Mouse (Mus musculus) limb, embryonic 10.5 days (tissue): ENCODE data around the gene Eme1. TPM values are rescaled to one million over a fixed set of nuclear protein-coding genes. Genes with fewer than 3 reads are reported as not detected.

Experiments used
- DNase-seq: peaks from one replicate; pipeline ENCODE4 v3.0.0-alpha.2; 2017; ENCODE audit warnings: low spot score
- H3K27ac ChIP-seq: fragments of 300-500 bp; sonication (generic); 2 replicates; pipeline ENCODE4 v1.5.1; 2016; ENCODE audit warnings: mild to moderate bottlenecking
- H3K27me3 ChIP-seq: fragments of 300-500 bp; sonication (generic); 2 replicates; pipeline ENCODE4 v1.6.1; 2016; ENCODE audit warnings: low read depth, mild to moderate bottlenecking; ENCODE audit not compliant: poor library complexity, severe bottlenecking
- H3K36me3 ChIP-seq: fragments of 300-500 bp; sonication (generic); 2 replicates; pipeline ENCODE4 v1.6.1; 2016; ENCODE audit warnings: mild to moderate bottlenecking, moderate library complexity
- H3K4me1 ChIP-seq: fragments of 300-500 bp; sonication (generic); 2 replicates; pipeline ENCODE4 v1.6.1; 2016
- H3K4me3 ChIP-seq: fragments of 300-500 bp; sonication (generic); 2 replicates; pipeline ENCODE4 v1.5.1; 2016; ENCODE audit warnings: mild to moderate bottlenecking, moderate library complexity
- H3K9me3 ChIP-seq: fragments of 300-500 bp; sonication (generic); replicated peaks from 2 replicates; pipeline ENCODE4 v1.6.1; 2016; ENCODE audit warnings: mild to moderate bottlenecking
- WGBS: fragments of 180-500 bp; shearing (Covaris S2); methylation state at CpG from one replicate; pipeline ENCODE4 v1.1.7; 2016; 5-methylcytosine and 5-hydroxymethylcytosine counted together
- polyA plus RNA-seq: library from polyadenylated mRNA; unstranded; fragments of >200 nt; fragmentation: Nextera tagmentation; extraction: Ambion mirVana; gene quantifications from 2 replicates; pipeline ENCODE4 v1.2.1, GENCODE M21; 2016

The Eme1 gene
- polyA plus RNA-seq, 1 experiment from 2014 or later = 62.2 TPM

DNA sequence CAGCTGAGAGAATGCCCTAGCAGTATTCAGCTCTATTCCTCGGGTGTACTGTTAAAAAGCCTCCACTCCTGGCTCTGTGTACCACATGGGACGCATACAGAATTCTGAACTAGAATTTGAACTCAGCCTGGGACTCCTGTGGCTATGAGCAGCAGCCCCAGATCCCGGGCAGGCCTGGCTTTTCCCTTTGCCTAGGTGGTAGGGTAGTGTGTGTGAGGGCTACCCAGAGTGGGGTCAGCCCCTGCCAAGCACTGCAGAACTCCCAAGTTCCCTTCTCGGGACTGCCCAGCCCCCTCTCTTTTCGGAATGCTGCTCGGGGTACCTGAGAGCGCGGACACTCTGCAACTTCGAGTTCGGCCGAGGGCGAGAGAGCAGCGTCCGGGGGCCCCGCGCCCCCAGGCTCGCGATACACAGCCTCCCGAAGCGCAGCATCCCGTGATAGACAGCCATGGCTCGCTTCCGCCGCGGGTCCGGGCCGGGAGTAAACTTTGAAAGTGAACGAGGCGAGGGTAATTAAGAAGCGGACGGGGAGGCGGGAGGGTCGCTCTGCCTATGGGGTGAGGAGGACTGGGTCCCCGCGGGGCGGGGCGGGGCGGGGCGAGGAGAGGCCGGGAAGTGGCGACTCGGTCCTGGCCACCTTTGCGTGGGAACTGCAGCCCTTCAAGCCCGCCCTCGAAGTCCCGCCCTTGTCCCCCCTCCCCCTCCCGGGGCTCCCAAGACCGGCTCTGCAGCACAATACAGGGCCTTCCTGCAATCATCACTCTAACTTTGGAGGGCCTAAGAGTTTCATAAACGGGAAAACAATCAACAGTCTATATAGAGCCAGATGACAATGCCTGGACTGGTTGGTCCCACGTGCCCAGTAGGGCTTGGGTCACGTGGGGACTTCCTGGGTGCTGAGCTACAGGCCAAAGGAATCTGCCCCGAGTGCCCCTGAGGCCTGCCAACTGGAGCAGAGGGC lies 52.2 kb downstream of the Eme1 start, which contains the start of gene Acsf2:
Acsf2 (minus strand) TSS at position 551 of the 961 bp plus-strand sequence.
- peak within 1 kb of the TSS; percentile 89 for H3K27ac ChIP-seq
- H3K4me3 ChIP-seq = peak within 1 kb of the TSS; percentile 64
- H3K36me3 ChIP-seq = peaks cover 11% of the 10 kb centered on the region
- H3K27me3 ChIP-seq = no peaks in the 10 kb centered on the region
- peak; percentile 94 for DNase-seq
- no peaks in the 10 kb centered on the region for H3K9me3 ChIP-seq
- 2% methylated on average over 52 of the region's 52 CpGs for WGBS
- H3K4me1 ChIP-seq = peaks cover 27% of the 10 kb centered on the region

GRCm38 (mm10) chr11:94600447-94600846 lies 53.3 kb downstream of the Eme1 start:
- H3K9me3 ChIP-seq = no peaks in the 10 kb centered on the region
- H3K36me3 ChIP-seq = peaks cover 20% of the 10 kb centered on the region
- peaks cover 27% of the 10 kb centered on the region for H3K4me1 ChIP-seq
- WGBS = 92% methylated on average over 7 of the region's 7 CpGs
- DNase-seq = no peak
- H3K4me3 ChIP-seq = peak overlapping the region; percentile 64
- no peaks in the 10 kb centered on the region for H3K27me3 ChIP-seq
- peak overlapping the region; percentile 89; the same call in 1 of the 2 replicates for H3K27ac ChIP-seq

DNA sequence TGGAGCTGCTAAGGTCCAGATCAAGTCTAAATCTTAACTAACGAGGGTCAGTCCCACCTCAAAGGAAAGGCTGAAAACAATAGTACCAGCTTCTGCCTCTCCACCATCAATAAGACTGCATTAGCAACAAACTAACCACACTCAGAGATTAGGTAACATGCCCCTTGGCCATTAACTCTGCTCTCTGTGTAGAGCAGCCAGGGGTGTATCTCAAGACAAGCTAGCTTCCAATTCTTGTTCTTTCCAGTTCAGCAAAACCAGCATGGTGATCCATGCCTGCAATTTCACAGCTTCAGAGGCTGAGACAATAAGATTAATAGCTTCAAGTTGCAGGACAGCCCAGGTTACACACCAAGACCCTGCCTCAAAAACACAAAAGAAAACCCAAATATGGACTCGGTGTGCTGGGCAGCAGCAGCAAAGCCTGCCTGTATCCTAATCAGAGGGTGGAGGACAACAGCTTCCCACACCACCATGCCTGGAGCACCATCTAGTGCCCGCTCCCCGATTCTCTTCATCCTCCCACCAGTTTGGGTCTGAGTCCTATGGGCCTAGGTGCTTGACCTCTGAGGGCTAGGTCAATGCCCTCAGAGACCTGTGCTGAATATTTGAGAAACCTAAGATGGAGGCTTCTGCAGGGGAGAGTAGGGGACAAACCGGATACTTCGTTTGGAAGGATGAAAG lies 55.2 kb downstream of the Eme1 start:
- 78% methylated on average over 6 of the region's 6 CpGs for WGBS
- H3K27ac ChIP-seq = 0 out of 2 replicates have a peak overlapping the region, but pooled peaks have one; percentile 10

DNA sequence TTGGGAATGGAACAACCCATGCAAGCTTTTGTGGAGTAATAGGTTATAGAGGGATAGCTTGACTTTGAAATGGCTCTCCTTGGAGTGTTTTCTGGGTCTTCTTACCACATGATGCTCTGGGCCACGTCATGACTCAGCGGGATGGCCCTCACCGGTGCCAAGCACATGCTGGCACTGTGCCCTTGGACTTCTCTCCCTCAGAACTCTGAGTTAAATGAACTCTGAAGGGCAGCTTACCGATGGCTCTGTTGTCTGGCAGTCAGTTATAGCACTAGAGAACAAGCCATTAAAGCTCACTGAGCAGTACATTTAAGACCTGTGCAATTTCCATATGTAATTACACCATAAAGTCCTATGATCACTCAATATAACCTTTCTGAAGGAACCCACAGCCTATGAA lies 56.4 kb downstream of the Eme1 start:
- Histone ChIP-seq H3K9me3 (no peaks in the 10 kb centered on the region), H3K36me3 (peaks cover 36% of the 10 kb centered on the region), H3K27me3 (no peaks in the 10 kb centered on the region), H3K4me3 (no peak overlapping the region), H3K27ac (no peak overlapping the region), H3K4me1 (peaks cover 24% of the 10 kb centered on the region)
- DNase-seq = no peak
- 94% methylated on average over 4 of the region's 4 CpGs for WGBS

More for the DNA sequence above, 55.2 kb downstream of the Eme1 start:
- Histone ChIP-seq H3K36me3 (peaks cover 34% of the 10 kb centered on the region), H3K27me3 (no peaks in the 10 kb centered on the region), H3K4me1 (peaks cover 27% of the 10 kb centered on the region), H3K4me3 (no peak overlapping the region), H3K9me3 (no peaks in the 10 kb centered on the region)
- no peak for DNase-seq

- H3K27me3 ChIP-seq = no peaks in the 10 kb centered on the region
- H3K9me3 ChIP-seq = no peaks in the 10 kb centered on the region
- WGBS = 72% methylated on average over 7 of the region's 7 CpGs
- H3K4me3 ChIP-seq = no peak overlapping the region
- H3K27ac ChIP-seq = no peak overlapping the region
- no peak for DNase-seq
- H3K4me1 ChIP-seq = peaks cover 19% of the 10 kb centered on the region
- H3K36me3 ChIP-seq = peaks cover 43% of the 10 kb centered on the region
Observed at GRCm38 (mm10) chr11:94596311-94596852, 57.4 kb downstream of the Eme1 start.

Other genes with a start within 250 kb of the Eme1 start
- 12.7 and 21.4 TPM in 2 replicates for gene Cacna1g, start 179.8 kb downstream of the Eme1 start, polyA plus RNA-seq
- gene Spata20, start 167.8 kb downstream of the Eme1 start, polyA plus RNA-seq = 0.05 TPM in 1 of 2 replicates, not detected in the other
- gene Epn3, start 154.0 kb downstream of the Eme1 start, polyA plus RNA-seq = 3.0 and 3.6 TPM in 2 replicates
- 2.7 and 5.0 TPM in 2 replicates for gene Mycbpap, start 132.2 kb downstream of the Eme1 start, polyA plus RNA-seq
- gene Rsad1, start 104.7 kb downstream of the Eme1 start, polyA plus RNA-seq = 3.0 and 4.5 TPM in 2 replicates
- gene Chad, start 88.9 kb downstream of the Eme1 start, polyA plus RNA-seq = 0.11 and 0.30 TPM in 2 replicates
- gene Acsf2, start 52.1 kb downstream of the Eme1 start, polyA plus RNA-seq = 4.1 and 5.6 TPM in 2 replicates
- 274 and 301 TPM in 2 replicates for gene Lrrc59, start 24.2 kb downstream of the Eme1 start, polyA plus RNA-seq
- gene Mrpl27, start 197 bp downstream of the Eme1 start, polyA plus RNA-seq = 141 and 147 TPM in 2 replicates
- gene Xylt2, start 23.6 kb upstream of the Eme1 start, polyA plus RNA-seq = 17.8 and 21.0 TPM in 2 replicates
- not detected in 2 replicates for gene Gm11541, start 50.5 kb upstream of the Eme1 start, polyA plus RNA-seq
- 0.16 and 0.20 TPM in 2 replicates for gene Cdc34b, start 87.8 kb upstream of the Eme1 start, polyA plus RNA-seq
- not detected in 2 replicates for gene Tmem92, start 128.7 kb upstream of the Eme1 start, polyA plus RNA-seq